Mouse (Mus musculus) heart, embryonic 16.5 days (tissue): ENCODE data around the gene Fabp3. TPM values are rescaled to one million over a fixed set of nuclear protein-coding genes. Genes with fewer than 3 reads are reported as not detected.

ENCODE experiments used
- ATAC-seq: fragments of 200-750 bp; cut with Nextera tagmentation; replicated peaks from 2 replicates; pipeline ENCODE4 v1.8.0; 2017; ENCODE audit warnings: moderate number of reproducible peaks; ENCODE audit not compliant: insufficient read depth, low FRiP score; ENCODE audit errors: extremely low read depth
- H3K27ac ChIP-seq: fragments of 300-500 bp; sonication (generic); 2 replicates; pipeline ENCODE4 v1.5.1; 2014; ENCODE audit warnings: mild to moderate bottlenecking, low read length, control low read depth, moderate library complexity
- H3K27me3 ChIP-seq: fragments of 300-500 bp; sonication (generic); 2 replicates; pipeline ENCODE4 v1.6.1; 2014; ENCODE audit warnings: low read length, mixed read lengths; ENCODE audit not compliant: control insufficient read depth, insufficient read depth
- H3K36me3 ChIP-seq: fragments of 300-500 bp; sonication (generic); 2 replicates; pipeline ENCODE4 v1.6.1; 2014; ENCODE audit not compliant: control insufficient read depth, insufficient read depth
- H3K4me1 ChIP-seq: fragments of 300-500 bp; sonication (generic); 2 replicates; pipeline ENCODE4 v1.6.1; 2014; ENCODE audit warnings: low read length, mixed read lengths; ENCODE audit not compliant: control insufficient read depth, insufficient read depth
- H3K4me2 ChIP-seq: fragments of 300-500 bp; sonication (generic); 2 replicates; pipeline ENCODE4 v1.6.1; 2014; ENCODE audit warnings: low read depth, mild to moderate bottlenecking, control low read depth, low read length
- H3K4me3 ChIP-seq: fragments of 300-500 bp; sonication (generic); 2 replicates; pipeline ENCODE4 v1.5.1; 2014; ENCODE audit warnings: mild to moderate bottlenecking, control low read depth, low read length
- H3K9ac ChIP-seq: fragments of 300-500 bp; sonication (generic); 2 replicates; pipeline ENCODE4 v1.6.1; 2014; ENCODE audit warnings: low read length, control low read depth
- H3K9me3 ChIP-seq: fragments of 300-500 bp; sonication (generic); replicated peaks from 2 replicates; pipeline ENCODE4 v1.6.1; 2016; ENCODE audit warnings: low read length; ENCODE audit not compliant: control insufficient read depth
- WGBS: fragments of 180-500 bp; shearing (Covaris S2); extraction: QIAGEN DNeasy Blood & Tissue Kit; methylation state at CpG from one replicate; pipeline ENCODE4 v1.1.7; 2014; 5-methylcytosine and 5-hydroxymethylcytosine counted together
- polyA plus RNA-seq: library from polyadenylated mRNA; unstranded; fragments of >200 nt; fragmentation: Nextera tagmentation; extraction: Ambion mirVana; gene quantifications from 2 replicates; pipeline ENCODE4 v1.2.1, GENCODE M21; 2015

Gene Fabp3
- polyA plus RNA-seq, 1 experiment from 2014 or later: 1,916 TPM

DNA sequence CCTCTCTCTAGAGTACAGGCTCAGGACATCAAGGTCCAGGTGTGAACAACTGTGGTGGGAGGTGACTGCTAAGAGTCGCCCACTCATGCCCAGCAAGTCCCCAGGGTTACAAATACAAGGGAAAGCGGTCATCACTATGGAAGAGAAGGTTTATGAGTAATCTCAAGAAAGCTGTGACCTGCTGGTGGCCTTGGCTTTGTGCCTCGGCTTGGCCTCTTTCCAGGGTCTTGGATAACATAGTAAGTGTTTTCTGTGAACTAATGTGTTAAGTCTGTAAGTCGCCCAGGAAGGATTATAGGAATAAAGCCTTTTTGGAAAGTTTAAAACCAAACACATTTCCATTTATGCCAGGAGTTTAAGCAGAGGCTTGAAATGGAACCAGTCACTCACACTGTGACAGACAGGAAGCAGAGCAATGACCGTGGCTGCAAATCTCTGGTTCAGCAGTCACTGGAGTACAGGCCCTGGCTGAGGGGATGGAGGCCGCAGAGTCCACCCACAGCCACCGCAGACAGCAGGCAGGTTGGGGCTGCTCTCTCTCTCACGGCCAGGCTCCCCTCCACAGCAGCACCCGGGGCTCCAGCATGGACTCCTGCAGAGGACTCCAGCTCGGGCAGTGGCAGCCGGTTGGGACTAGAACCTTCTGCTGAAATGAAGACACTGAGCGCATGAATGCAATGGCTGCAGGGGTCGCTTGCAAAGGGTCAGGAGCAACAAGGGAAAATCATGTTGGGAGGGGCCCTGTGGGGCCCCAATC is 7.6 kb downstream of the Fabp3 start:
- H3K36me3 ChIP-seq: peaks cover 29% of the 10 kb centered on the region
- H3K4me3 ChIP-seq: no peak overlapping the region
- H3K27me3 ChIP-seq: no peaks in the 10 kb centered on the region
- H3K4me1 ChIP-seq: peaks cover 58% of the 10 kb centered on the region
- WGBS: 50% methylated on average over 13 of the region's 13 CpGs
- no peak overlapping the region for H3K4me2 ChIP-seq
- H3K9me3 ChIP-seq: no peaks in the 10 kb centered on the region
- H3K9ac ChIP-seq: peak overlapping the region; percentile 41; the same call in 1 of the 2 replicates
- ATAC-seq: peak; percentile 25; the same call in 1 of the 2 replicates
- peak overlapping the region; percentile 65 for H3K27ac ChIP-seq

DNA sequence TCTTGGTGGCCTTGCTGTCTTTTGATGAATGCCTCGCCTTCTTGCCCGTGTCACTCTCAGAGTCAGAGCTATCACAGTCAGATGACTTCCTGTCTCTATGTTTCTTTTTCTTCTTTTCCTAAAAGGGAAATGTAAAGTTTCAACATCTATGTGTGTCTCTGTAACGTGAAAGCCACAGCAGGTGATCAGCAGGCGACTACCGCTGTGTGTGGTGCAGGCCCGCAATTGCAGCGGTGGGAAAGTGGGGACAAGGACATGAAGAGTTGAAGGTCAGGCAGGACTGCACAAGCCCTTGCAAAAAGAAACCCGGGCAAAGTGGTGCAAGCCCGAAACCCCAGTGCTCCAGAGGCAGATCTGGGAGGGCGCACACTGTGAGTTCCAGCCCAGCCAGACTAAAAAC is 8.3 kb downstream of the Fabp3 start:
- H3K4me3 ChIP-seq: no peak overlapping the region
- WGBS: 51% methylated on average over 10 of the region's 10 CpGs
- H3K9ac ChIP-seq: peak overlapping the region; percentile 22; the same call in 1 of the 2 replicates

DNA sequence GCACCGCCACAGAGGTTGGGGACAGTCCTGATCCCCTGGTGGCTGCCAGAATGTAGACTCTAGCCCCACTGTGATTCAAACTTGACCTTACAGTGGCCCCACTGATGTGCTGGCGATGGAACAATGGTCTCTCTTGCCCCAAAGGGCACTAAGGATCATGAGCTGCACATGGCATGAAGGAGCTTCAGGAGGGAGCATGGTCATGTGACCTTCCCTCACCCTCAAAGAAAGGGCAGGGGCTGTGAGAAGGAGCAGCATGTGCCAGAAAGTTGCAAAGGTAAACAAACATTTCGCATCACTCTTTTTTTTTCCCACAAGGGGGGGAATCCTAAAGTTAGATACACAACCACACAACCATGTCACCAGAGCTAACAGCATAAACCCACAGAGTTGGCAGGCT is 9.7 kb downstream of the Fabp3 start:
- 74% methylated on average over 3 of the region's 3 CpGs for WGBS
- H3K36me3 ChIP-seq: peaks cover 24% of the 10 kb centered on the region

More for the DNA sequence above, 8.3 kb downstream of the Fabp3 start:
- ATAC-seq: no peak
- peaks cover 29% of the 10 kb centered on the region for H3K36me3 ChIP-seq
- H3K4me1 ChIP-seq: peaks cover 55% of the 10 kb centered on the region
- H3K9me3 ChIP-seq: no peaks in the 10 kb centered on the region
- peak overlapping the region; percentile 65 for H3K27ac ChIP-seq
- no peak overlapping the region for H3K4me2 ChIP-seq
- no peaks in the 10 kb centered on the region for H3K27me3 ChIP-seq

DNA sequence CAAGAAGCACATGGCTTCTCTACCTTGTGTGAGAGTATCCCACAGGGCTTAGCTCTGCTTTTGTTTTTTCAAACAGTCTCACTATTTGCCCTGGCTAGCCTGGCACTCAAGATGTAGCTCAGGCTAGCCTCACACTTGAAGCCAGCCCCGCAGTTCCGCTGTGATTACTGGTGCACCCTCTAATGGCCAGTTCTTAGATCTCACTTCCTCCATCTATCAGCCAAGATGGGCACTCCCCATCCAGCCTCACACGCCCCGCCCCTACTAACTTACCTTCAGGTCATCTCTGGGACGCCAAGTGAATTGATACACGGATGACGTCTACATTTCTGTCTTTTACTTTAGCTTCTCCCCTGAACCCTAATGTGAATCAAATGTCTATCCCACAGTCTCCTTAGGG is 11.2 kb downstream of the Fabp3 start:
- peaks cover 13% of the 10 kb centered on the region for H3K36me3 ChIP-seq
- no peaks in the 10 kb centered on the region for H3K27me3 ChIP-seq
- H3K27ac ChIP-seq: no peak overlapping the region
- peaks cover 52% of the 10 kb centered on the region for H3K4me1 ChIP-seq
- H3K9me3 ChIP-seq: no peaks in the 10 kb centered on the region
- no peak overlapping the region for H3K4me2 ChIP-seq
- no peak overlapping the region for H3K4me3 ChIP-seq
- 91% methylated on average over 7 of the region's 7 CpGs for WGBS
- ATAC-seq: no peak
- H3K9ac ChIP-seq: no peak overlapping the region

More for the DNA sequence above, 9.7 kb downstream of the Fabp3 start:
- Histone ChIP-seq H3K4me2 (no peak overlapping the region), H3K27ac (peak overlapping the region; percentile 44), H3K4me1 (peaks cover 47% of the 10 kb centered on the region), H3K9ac (peak overlapping the region; percentile 46; the same call in 1 of the 2 replicates), H3K4me3 (no peak overlapping the region), H3K27me3 (no peaks in the 10 kb centered on the region), H3K9me3 (no peaks in the 10 kb centered on the region)
- no peak for ATAC-seq

DNA sequence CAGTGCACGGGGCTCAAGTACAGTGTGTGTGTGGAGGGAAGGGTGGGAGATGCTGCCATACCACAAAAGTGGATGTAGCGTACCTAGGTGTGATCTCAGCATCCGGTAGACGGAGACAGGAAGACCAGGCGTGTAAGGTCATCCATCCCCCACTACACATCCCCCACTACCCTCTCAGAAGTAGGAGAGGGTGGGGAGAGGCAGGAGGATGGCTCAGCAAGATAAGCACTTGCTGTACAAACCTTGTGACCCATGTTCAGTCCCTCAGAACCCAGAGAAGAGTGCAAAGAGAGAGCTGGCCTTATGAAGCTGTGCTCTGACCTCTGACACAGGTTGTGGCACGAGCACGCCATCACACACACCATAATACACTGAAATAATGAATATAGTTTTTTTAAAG is 13.2 kb downstream of the Fabp3 start:
- WGBS: 87% methylated on average over 7 of the region's 7 CpGs
- no peak overlapping the region for H3K4me2 ChIP-seq
- no peak overlapping the region for H3K9ac ChIP-seq
- H3K4me3 ChIP-seq: no peak overlapping the region
- no peak for ATAC-seq
- H3K9me3 ChIP-seq: no peaks in the 10 kb centered on the region
- peaks cover 35% of the 10 kb centered on the region for H3K4me1 ChIP-seq
- H3K36me3 ChIP-seq: peaks cover 18% of the 10 kb centered on the region
- H3K27me3 ChIP-seq: no peaks in the 10 kb centered on the region
- peak overlapping the region; percentile 79; the same call in 1 of the 2 replicates for H3K27ac ChIP-seq

DNA sequence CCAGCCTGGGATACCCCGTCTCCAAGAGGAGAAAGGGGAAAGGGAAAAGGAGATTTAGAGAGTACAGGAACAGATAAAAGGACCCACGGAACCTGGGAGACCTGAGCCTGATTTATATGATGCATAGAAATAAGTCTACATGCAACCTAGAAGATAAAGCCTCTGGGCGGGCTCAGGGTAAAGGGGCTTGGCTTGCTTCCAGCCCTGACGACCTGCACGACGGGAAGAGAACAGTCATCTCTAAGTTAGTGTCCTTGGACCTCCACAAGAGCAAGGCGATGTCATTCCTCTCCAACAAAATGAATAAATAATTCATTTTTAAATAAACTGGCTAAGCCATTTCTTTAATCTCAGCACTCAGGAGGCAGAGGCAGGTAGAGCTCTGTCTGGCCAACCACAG is 14.2 kb downstream of the Fabp3 start:
- ATAC-seq: no peak
- no peaks in the 10 kb centered on the region for H3K27me3 ChIP-seq
- H3K9me3 ChIP-seq: no peaks in the 10 kb centered on the region
- H3K4me3 ChIP-seq: no peak overlapping the region
- H3K4me2 ChIP-seq: no peak overlapping the region
- peaks cover 22% of the 10 kb centered on the region for H3K36me3 ChIP-seq
- H3K9ac ChIP-seq: 0 out of 2 replicates have a peak overlapping the region, but pooled peaks have one; percentile 5
- H3K27ac ChIP-seq: peak overlapping the region; percentile 79
- 59% methylated on average over 7 of the region's 7 CpGs for WGBS
- H3K4me1 ChIP-seq: peaks cover 29% of the 10 kb centered on the region

DNA sequence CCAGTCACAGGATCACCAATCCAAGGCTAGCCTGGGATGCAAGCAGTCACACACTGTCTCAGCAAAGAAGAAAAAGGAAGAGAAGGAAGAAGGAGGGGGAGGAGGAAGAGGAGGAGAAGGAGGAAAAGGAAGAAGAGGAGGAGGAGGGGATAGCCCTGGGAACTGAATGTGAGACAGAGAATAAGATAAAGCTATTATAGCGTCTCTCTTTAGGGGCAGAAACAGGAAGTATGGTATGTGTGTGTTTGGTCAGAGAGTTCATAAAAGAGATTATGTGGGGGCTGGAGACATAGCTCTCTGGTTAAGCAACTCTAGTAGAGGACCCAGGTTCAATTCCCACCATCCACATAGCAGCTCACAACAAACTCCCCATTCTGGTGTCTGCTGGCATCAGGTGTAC is 14.8 kb downstream of the Fabp3 start:
- no peaks in the 10 kb centered on the region for H3K27me3 ChIP-seq
- no peak for ATAC-seq
- H3K4me3 ChIP-seq: no peak overlapping the region
- H3K4me2 ChIP-seq: no peak overlapping the region
- H3K36me3 ChIP-seq: peaks cover 22% of the 10 kb centered on the region
- no peaks in the 10 kb centered on the region for H3K9me3 ChIP-seq
- peak overlapping the region; percentile 79 for H3K27ac ChIP-seq
- WGBS: 47% methylated on average over 1 of the region's 1 CpGs
- H3K9ac ChIP-seq: no peak overlapping the region
- peaks cover 26% of the 10 kb centered on the region for H3K4me1 ChIP-seq

DNA sequence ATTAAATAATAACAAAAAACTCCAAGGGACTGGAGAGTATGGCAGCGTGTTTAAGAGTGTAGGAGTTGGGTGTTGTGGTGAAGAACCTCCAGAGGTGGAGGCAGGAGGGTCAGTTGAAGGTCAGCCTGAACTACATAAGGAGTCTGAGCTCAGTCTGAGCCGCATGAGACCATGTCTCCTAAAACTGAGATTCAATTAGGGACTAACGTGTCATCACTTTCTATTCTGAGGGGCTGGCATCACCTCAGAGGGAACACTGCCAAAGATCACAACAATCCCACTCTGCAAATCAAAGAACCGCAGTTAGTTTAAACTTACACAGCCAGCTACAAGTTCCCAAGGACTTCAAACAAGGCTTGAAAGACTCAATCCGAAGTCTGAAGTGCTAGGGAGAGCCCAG is 15.2 kb downstream of the Fabp3 start:
- Histone ChIP-seq H3K4me2 (peak overlapping the region; percentile 14; the same call in 1 of the 2 replicates), H3K9ac (peak overlapping the region; percentile 52), H3K9me3 (no peaks in the 10 kb centered on the region), H3K36me3 (peaks cover 22% of the 10 kb centered on the region), H3K27ac (peak overlapping the region; percentile 79), H3K4me1 (peaks cover 22% of the 10 kb centered on the region), H3K4me3 (no peak overlapping the region), H3K27me3 (no peaks in the 10 kb centered on the region)
- 21% methylated on average over 5 of the region's 5 CpGs for WGBS
- peak; percentile 92 for ATAC-seq

DNA sequence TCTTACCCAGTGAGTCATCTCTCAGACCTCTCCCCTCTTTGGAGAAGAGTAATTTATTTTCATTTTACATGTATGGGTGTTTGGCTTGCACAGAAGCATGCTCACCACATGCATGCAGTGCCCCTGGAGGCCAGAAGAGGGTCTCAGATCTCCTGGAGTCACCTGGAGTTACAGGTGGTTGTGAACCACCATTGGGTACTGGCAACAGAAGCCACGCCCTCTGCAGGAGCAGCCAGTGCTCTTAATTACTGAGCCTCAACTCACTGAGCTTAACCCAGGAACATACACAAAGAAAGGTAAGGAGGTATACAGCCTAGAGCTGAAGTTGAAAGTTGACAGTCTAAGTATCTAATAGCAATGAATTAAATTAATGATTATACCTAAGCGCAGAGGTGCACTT is 17.1 kb downstream of the Fabp3 start:
- WGBS: 97% methylated on average over 2 of the region's 2 CpGs
- Histone ChIP-seq H3K36me3 (peaks cover 25% of the 10 kb centered on the region), H3K9me3 (no peaks in the 10 kb centered on the region), H3K4me3 (no peak overlapping the region), H3K4me1 (peaks cover 21% of the 10 kb centered on the region), H3K4me2 (no peak overlapping the region), H3K27ac (no peak overlapping the region), H3K9ac (no peak overlapping the region), H3K27me3 (no peaks in the 10 kb centered on the region)
- no peak for ATAC-seq
